Mouse (Mus musculus) neural tube, embryonic 11.5 days (tissue): Measurements from ENCODE around the gene Prkce. TPM values are rescaled to one million over a fixed set of nuclear protein-coding genes. Genes with fewer than 3 reads are reported as not detected.

Experiments
- ATAC-seq: fragments of 200-750 bp; cut with Nextera tagmentation; 2 replicates; pipeline ENCODE4 v1.8.0; 2017; ENCODE audit warnings: moderate number of reproducible peaks, mild to moderate bottlenecking, moderate TSS enrichment, moderate library complexity; ENCODE audit not compliant: insufficient read depth, low FRiP score, low TSS enrichment
- DNase-seq: peaks from one replicate; pipeline ENCODE4 v3.0.0-alpha.2; 2015; ENCODE audit warnings: low spot score
- H3K27ac ChIP-seq: fragments of 300-500 bp; sonication (generic); 2 replicates; pipeline ENCODE4 v1.5.1; 2014; ENCODE audit warnings: low read depth, mild to moderate bottlenecking, low read length
- H3K27me3 ChIP-seq: fragments of 300-500 bp; sonication (generic); 2 replicates; pipeline ENCODE4 v1.6.1; 2014; ENCODE audit warnings: mild to moderate bottlenecking, low read length, mixed read lengths; ENCODE audit not compliant: control insufficient read depth, insufficient read depth
- H3K36me3 ChIP-seq: fragments of 300-500 bp; sonication (generic); 2 replicates; pipeline ENCODE4 v1.6.1; 2014; ENCODE audit warnings: mild to moderate bottlenecking, low read length, moderate library complexity, mixed read lengths; ENCODE audit not compliant: control insufficient read depth, insufficient read depth
- H3K4me1 ChIP-seq: fragments of 300-500 bp; sonication (generic); 2 replicates; pipeline ENCODE4 v1.6.1; 2014; ENCODE audit warnings: low read length, mixed read lengths; ENCODE audit not compliant: control insufficient read depth, insufficient read depth
- H3K4me2 ChIP-seq: fragments of 300-500 bp; sonication (generic); 2 replicates; pipeline ENCODE4 v1.6.1; 2014; ENCODE audit warnings: low read depth, mild to moderate bottlenecking, moderate library complexity
- H3K4me3 ChIP-seq: fragments of 300-500 bp; sonication (generic); 2 replicates; pipeline ENCODE4 v1.5.1; 2014; ENCODE audit warnings: low read depth, low read length
- H3K9ac ChIP-seq: fragments of 300-500 bp; sonication (generic); 2 replicates; pipeline ENCODE4 v1.6.1; 2014; ENCODE audit warnings: mild to moderate bottlenecking, low read length
- H3K9me3 ChIP-seq: fragments of 300-500 bp; sonication (generic); 2 replicates; pipeline ENCODE4 v1.6.1; 2016; ENCODE audit warnings: low read length; ENCODE audit not compliant: control insufficient read depth
- WGBS: fragments of 180-500 bp; shearing (Covaris S2); extraction: QIAGEN DNeasy Blood & Tissue Kit; methylation state at CpG from one replicate; pipeline ENCODE4 v1.1.7; 2014; 5-methylcytosine and 5-hydroxymethylcytosine counted together
- polyA plus RNA-seq: library from polyadenylated mRNA; unstranded; fragments of >200 nt; fragmentation: Nextera tagmentation; extraction: Ambion mirVana; gene quantifications from 2 replicates; pipeline ENCODE4 v1.2.1, GENCODE M21; 2014

Gene Prkce
- polyA plus RNA-seq, 1 experiment from 2014 or later = 13.3 TPM

- no peaks in the 10 kb centered on the region for H3K9me3 ChIP-seq
- no peak overlapping the region for H3K4me3 ChIP-seq
- H3K27ac ChIP-seq = no peak overlapping the region
- no peaks in the 10 kb centered on the region for H3K4me1 ChIP-seq
- DNase-seq (no peak), ATAC-seq (no peak)
- 93% methylated on average over 2 of the region's 2 CpGs for whole genome bisulfite sequencing
- H3K27me3 ChIP-seq = no peaks in the 10 kb centered on the region
- H3K9ac ChIP-seq = no peak overlapping the region
- no peaks in the 10 kb centered on the region for H3K36me3 ChIP-seq
- H3K4me2 ChIP-seq = no peak overlapping the region
Observed at GRCm38 (mm10) chr17:86525075-86525474, 357.5 kb downstream of the Prkce start.

DNA sequence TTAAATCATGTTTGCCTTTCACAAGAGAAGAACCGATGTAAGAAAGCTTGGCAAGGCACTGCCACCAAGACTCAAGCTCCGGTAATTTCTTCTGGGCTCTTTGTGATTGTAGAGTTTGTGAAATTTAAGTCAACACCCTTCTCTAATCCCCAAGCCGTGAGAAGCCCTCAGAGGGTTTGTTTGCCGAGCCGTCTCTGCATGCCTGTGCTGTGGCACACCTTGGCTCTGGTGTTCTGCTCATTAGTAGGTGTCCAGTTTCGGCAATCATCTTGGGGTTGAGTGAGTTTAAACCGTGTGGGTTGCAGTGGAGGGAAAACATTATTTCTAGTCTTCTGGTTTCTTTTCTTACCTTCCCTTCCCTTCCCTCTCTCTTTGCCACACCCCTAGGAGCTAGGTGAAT lies 358.4 kb downstream of the Prkce start:
- ATAC-seq = no peak
- H3K9me3 ChIP-seq = no peaks in the 10 kb centered on the region
- no peak for DNase-seq
- no peaks in the 10 kb centered on the region for H3K36me3 ChIP-seq
- no peak overlapping the region for H3K4me2 ChIP-seq
- H3K9ac ChIP-seq = no peak overlapping the region
- WGBS = 87% methylated on average over 7 of the region's 7 CpGs
- no peaks in the 10 kb centered on the region for H3K27me3 ChIP-seq
- H3K27ac ChIP-seq = no peak overlapping the region
- H3K4me3 ChIP-seq = no peak overlapping the region
- no peaks in the 10 kb centered on the region for H3K4me1 ChIP-seq

DNA sequence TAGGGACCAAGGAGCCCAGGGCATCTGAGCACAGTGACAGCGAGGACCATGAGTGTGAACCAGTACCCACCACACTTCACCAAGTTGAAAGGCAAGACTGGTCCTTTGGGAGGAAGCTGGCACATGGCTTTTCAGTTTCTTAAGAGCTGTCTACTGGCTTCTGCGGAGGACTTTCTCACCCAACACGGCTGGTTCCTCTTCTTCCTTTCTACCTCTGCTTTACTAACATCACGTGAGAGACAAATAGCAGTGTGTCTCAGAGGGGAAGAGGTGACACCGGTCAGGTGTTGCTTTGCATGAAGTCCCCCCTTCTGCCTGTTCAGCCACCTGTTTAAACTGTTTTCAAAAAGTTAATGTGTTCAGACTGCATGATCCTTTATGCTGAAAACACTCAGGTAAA lies 359.7 kb downstream of the Prkce start:
- no peaks in the 10 kb centered on the region for H3K36me3 ChIP-seq
- H3K27ac ChIP-seq = no peak overlapping the region
- WGBS = 90% methylated on average over 5 of the region's 5 CpGs
- H3K4me3 ChIP-seq = no peak overlapping the region
- no peaks in the 10 kb centered on the region for H3K9me3 ChIP-seq
- H3K4me2 ChIP-seq = no peak overlapping the region
- no peak for ATAC-seq
- DNase-seq = no peak
- no peak overlapping the region for H3K9ac ChIP-seq
- no peaks in the 10 kb centered on the region for H3K27me3 ChIP-seq
- no peaks in the 10 kb centered on the region for H3K4me1 ChIP-seq

DNA sequence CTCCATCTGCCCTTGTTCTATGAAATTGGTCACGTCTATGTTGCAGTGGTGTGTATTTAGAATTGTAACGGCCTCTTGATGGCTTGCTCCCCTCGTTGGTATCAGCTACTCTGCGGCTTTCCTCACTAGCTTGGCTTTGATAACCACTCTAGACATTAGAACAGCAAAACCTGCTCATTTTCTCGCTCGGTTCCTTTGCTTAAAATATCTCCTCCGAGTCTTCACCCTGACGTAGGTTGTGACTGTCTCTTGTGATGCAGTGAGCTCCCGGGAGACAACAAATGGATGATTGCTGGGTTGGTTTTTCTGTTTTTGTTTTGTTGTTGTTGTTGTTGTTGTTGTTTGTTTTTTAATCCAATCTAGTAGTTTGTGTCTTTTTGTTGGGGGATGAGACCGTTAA lies 361.4 kb downstream of the Prkce start:
- no peak for DNase-seq
- H3K27ac ChIP-seq = no peak overlapping the region
- no peak overlapping the region for H3K4me2 ChIP-seq
- no peaks in the 10 kb centered on the region for H3K36me3 ChIP-seq
- H3K9ac ChIP-seq = no peak overlapping the region
- H3K4me1 ChIP-seq = no peaks in the 10 kb centered on the region
- WGBS = 87% methylated on average over 10 of the region's 10 CpGs
- H3K27me3 ChIP-seq = no peaks in the 10 kb centered on the region
- H3K4me3 ChIP-seq = no peak overlapping the region
- no peak for ATAC-seq
- no peaks in the 10 kb centered on the region for H3K9me3 ChIP-seq

GRCm38 (mm10) chr17:86529411-86529810 lies 361.8 kb downstream of the Prkce start:
- Histone ChIP-seq H3K27me3 (no peaks in the 10 kb centered on the region), H3K36me3 (no peaks in the 10 kb centered on the region), H3K9ac (no peak overlapping the region), H3K27ac (no peak overlapping the region), H3K4me3 (no peak overlapping the region), H3K9me3 (no peaks in the 10 kb centered on the region), H3K4me2 (no peak overlapping the region), H3K4me1 (no peaks in the 10 kb centered on the region)
- DNase-seq (no peak), ATAC-seq (no peak)
- 76% methylated on average over 4 of the region's 4 CpGs for WGBS

DNA sequence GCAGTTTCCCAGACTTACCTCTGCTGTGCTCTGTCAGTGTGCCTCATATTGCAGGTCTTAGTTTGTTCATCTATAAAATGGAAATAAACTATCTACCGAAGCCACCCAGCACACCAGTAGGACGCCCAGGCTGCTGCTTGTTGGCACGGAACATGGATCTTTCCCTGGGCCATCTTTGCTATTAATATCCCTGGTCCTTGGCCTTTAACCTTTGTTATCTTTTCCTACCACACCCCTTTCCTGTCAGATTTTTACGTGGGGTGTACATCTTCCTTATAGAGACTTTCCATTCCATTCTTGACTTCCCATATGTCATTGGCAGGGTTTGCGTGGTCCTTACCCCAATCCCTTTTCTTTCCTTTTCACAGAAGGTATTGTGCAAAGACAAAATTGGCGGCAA lies 363.6 kb downstream of the Prkce start:
- Histone ChIP-seq H3K27me3 (no peaks in the 10 kb centered on the region), H3K9ac (no peak overlapping the region), H3K4me1 (no peaks in the 10 kb centered on the region), H3K36me3 (no peaks in the 10 kb centered on the region), H3K4me2 (no peak overlapping the region), H3K4me3 (no peak overlapping the region), H3K9me3 (no peaks in the 10 kb centered on the region), H3K27ac (no peak overlapping the region)
- DNase-seq = no peak
- no peak for ATAC-seq
- 89% methylated on average over 6 of the region's 6 CpGs for WGBS

DNA sequence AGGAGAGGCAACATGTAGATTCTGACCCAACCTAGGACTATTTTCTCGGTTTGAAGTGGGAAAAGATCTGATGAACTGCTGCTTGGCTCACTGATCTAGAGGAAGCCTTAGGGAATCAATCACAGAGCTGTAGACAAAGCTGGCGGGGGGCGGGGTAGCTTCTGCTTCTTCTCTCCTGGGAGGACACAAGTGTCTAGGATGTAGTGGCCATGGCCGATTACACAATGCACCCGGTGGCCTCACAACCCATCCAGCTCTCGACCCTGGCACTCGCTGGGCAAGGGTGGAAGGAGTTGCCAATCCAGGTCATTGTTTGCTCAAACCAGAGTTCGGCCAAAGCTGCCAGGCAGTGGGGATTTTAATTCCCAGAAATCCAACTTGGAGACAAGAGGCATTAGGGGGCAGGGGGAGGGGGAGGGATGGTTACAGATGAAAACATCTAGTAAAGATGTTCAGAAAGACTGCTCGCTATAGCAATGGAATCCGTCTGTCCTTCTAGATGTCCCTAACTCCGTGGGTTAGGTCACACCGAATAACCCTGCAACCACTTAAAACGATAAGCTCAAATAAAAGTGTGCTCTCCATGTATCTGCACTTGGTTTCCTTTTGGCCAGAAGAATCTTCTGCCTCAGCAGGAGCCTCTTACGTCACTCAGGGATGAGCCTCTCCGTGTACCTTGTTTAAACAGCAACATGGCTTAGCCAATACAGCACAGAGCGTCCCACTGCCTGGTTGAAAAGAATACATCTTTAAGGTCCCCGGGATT lies 365.4 kb downstream of the Prkce start:
- H3K4me2 ChIP-seq = no peak overlapping the region
- no peaks in the 10 kb centered on the region for H3K27me3 ChIP-seq
- no peak overlapping the region for H3K27ac ChIP-seq
- no peak for ATAC-seq
- DNase-seq = no peak
- 74% methylated on average over 17 of the region's 17 CpGs for WGBS
- H3K4me1 ChIP-seq = no peaks in the 10 kb centered on the region
- no peaks in the 10 kb centered on the region for H3K36me3 ChIP-seq
- H3K9me3 ChIP-seq = no peaks in the 10 kb centered on the region
- no peak overlapping the region for H3K4me3 ChIP-seq
- H3K9ac ChIP-seq = no peak overlapping the region

DNA sequence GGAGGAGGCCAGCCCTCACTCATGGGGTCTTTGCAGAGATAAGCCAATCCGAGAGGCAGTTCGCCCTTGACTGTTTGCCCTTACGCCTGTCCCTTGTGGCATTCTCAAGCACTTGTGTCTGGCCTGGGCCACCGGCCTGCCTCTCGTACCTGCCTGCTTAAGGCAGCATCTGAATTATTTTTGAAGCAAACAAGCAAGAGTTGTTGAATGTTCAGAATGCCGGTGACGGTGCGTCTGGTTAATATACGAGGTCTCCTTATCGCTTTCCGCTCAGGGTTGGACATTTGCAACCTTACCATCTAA lies 365.9 kb downstream of the Prkce start:
- Histone ChIP-seq H3K4me2 (no peak overlapping the region), H3K9ac (no peak overlapping the region), H3K27ac (no peak overlapping the region), H3K36me3 (no peaks in the 10 kb centered on the region), H3K9me3 (no peaks in the 10 kb centered on the region), H3K4me1 (no peaks in the 10 kb centered on the region), H3K27me3 (no peaks in the 10 kb centered on the region), H3K4me3 (no peak overlapping the region)
- ATAC-seq (no peak), DNase-seq (no peak)
- 92% methylated on average over 11 of the region's 11 CpGs for WGBS

DNA sequence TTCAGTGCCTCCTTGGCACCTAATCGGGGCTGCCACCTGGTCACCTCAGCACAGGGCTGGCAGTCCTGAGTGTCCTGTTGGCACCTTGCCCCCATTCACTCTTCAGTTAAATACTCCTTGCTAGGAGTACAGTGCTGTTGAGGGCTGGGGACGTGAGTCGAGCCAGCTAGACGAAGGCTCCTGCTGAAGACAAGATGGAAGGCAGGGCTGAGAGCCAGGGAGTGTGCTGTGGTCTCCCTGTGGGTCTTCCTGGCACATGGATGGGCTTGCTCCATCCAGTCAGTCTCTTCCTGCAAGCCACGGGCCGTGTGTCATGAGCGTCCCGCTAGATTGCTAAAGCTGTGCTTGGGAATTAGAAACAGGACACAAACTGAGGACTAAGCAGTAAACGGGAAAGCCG lies 367.5 kb downstream of the Prkce start:
- DNase-seq (no peak), ATAC-seq (no peak)

More for the DNA sequence above, 367.5 kb downstream of the Prkce start:
- WGBS = 84% methylated on average over 10 of the region's 10 CpGs
- Histone ChIP-seq H3K4me2 (no peak overlapping the region), H3K36me3 (no peaks in the 10 kb centered on the region), H3K4me1 (no peaks in the 10 kb centered on the region), H3K27me3 (no peaks in the 10 kb centered on the region), H3K27ac (no peak overlapping the region), H3K9ac (no peak overlapping the region), H3K4me3 (no peak overlapping the region), H3K9me3 (no peaks in the 10 kb centered on the region)
